20 mouse cellular contexts compared by ENCODE assay signal in genomic region chr3:66564268-66565245, GRCm38 (mm10).
DNase-seq lines count a peak whose midpoint lies in the region; ATAC-seq lines count a peak whose summit lies in the region.
"Had no signal": no experiment of that assay in that cellular context is flagged by ENCODE, and none has a peak within 500 bp of the region (broad histone marks: within the 10 kb centered on the region; RNA-seq: fewer than 3 reads in every experiment).

No protein-coding gene starts in this region.

- no peaks in the 10 kb centered on the region for H3K36me3 ChIP-seq in hindbrain, embryonic 16.5 days (ENCODE audit: control insufficient read depth, insufficient read depth, low read length)
- no peaks in the 10 kb centered on the region for H3K36me3 ChIP-seq in hindbrain, embryonic 10.5 days
- H3K36me3 ChIP-seq in neural tube, embryonic 13.5 days = no peaks in the 10 kb centered on the region
- H3K36me3 ChIP-seq: G1E; hindbrain, embryonic 15.5 days had no signal

- H3K9me3 ChIP-seq in hindbrain, embryonic 16.5 days (ENCODE audit: control insufficient read depth, low read length) = no peaks in the 10 kb centered on the region
- 0 out of 2 replicates have a peak, but pooled peaks cover 6% of the 10 kb centered on the region for H3K9me3 ChIP-seq in hindbrain, embryonic 10.5 days
- H3K9me3 ChIP-seq in neural tube, embryonic 13.5 days = no peaks in the 10 kb centered on the region
- H3K9me3 ChIP-seq: G1E; hindbrain, embryonic 15.5 days had no signal

- H3K27me3 ChIP-seq in hindbrain, embryonic 16.5 days (replicated peaks; ENCODE audit: control insufficient read depth, insufficient read depth, low read length) = no peaks in the 10 kb centered on the region
- no peaks in the 10 kb centered on the region for H3K27me3 ChIP-seq in hindbrain, embryonic 10.5 days (ENCODE audit: insufficient read depth, poor library complexity, severe bottlenecking)
- H3K27me3 ChIP-seq in neural tube, embryonic 13.5 days = no peaks in the 10 kb centered on the region
- H3K27me3 ChIP-seq: hindbrain, embryonic 15.5 days had no signal

- ATAC-seq in hindbrain, embryonic 16.5 days = peak; percentile 54
- peak; percentile 80 for ATAC-seq in neural tube, embryonic 13.5 days (ENCODE audit: low read depth)
- ATAC-seq in megakaryocyte progenitor cell, adult 5-6 weeks (replicated peaks; ENCODE audit: poor library complexity) = peak; percentile 38
- ATAC-seq: intestine, embryonic 16.5 days had no signal

- no peak overlapping the region for H3K4me3 ChIP-seq in hindbrain, embryonic 16.5 days (ENCODE audit: low read length)
- no peak overlapping the region for H3K4me3 ChIP-seq in hindbrain, embryonic 10.5 days
- H3K4me3 ChIP-seq in neural tube, embryonic 13.5 days = no peak overlapping the region
- H3K4me3 ChIP-seq: heart, adult 2 months; hindbrain, embryonic 15.5 days had no signal

- no peak for DNase-seq in hindbrain, embryonic 10.5 days (ENCODE audit: low spot score)
- DNase-seq in neural tube, embryonic 10.5 days (ENCODE audit: extremely low spot score, low spot score) = no peak
- no peak for DNase-seq in ovary, postnatal 14 days (ENCODE audit: low spot score)
- no peak for DNase-seq in adrenal gland, postnatal 36 days
- DNase-seq: cerebellum, adult 9-11 months; embryo, embryonic 11 days; gastrocnemius, postnatal 25 days; heart, adult 2 months; heart, postnatal 36 days; layer of hippocampus, postnatal 36 days; lung, adult 18-20 months; lung, postnatal 4 days; right cerebral cortex, postnatal 25 days; thymus, postnatal 36 days had no signal

- no peak overlapping the region for H3K27ac ChIP-seq in hindbrain, embryonic 16.5 days (ENCODE audit: low read depth, low read length)
- H3K27ac ChIP-seq in hindbrain, embryonic 10.5 days = no peak overlapping the region
- H3K27ac ChIP-seq in neural tube, embryonic 13.5 days (replicated peaks) = peak overlapping the region; percentile 50; the same call in 1 of the 2 replicates
- H3K27ac ChIP-seq: heart, adult 2 months; hindbrain, embryonic 15.5 days had no signal

- H3K4me2 ChIP-seq in hindbrain, embryonic 16.5 days (ENCODE audit: low read length) = no peak overlapping the region
- no peak overlapping the region for H3K4me2 ChIP-seq in neural tube, embryonic 13.5 days
- H3K4me2 ChIP-seq: hindbrain, embryonic 15.5 days had no signal

- 75% methylated on average over 7 of the region's 7 CpGs for WGBS in hindbrain, embryonic 16.5 days
- 85% methylated on average over 7 of the region's 7 CpGs for WGBS in hindbrain, embryonic 10.5 days
- 77% methylated on average over 7 of the region's 7 CpGs for WGBS in neural tube, embryonic 13.5 days

- H3K4me1 ChIP-seq in hindbrain, embryonic 16.5 days (ENCODE audit: control insufficient read depth, insufficient read depth, low read depth, low read length) = no peaks in the 10 kb centered on the region
- H3K4me1 ChIP-seq in hindbrain, embryonic 10.5 days (replicated peaks) = no peaks in the 10 kb centered on the region
- H3K4me1 ChIP-seq in neural tube, embryonic 13.5 days (replicated peaks) = no peaks in the 10 kb centered on the region; the same call in 1 of the 2 replicates
- H3K4me1 ChIP-seq: hindbrain, embryonic 15.5 days had no signal

- no peak overlapping the region for H3K9ac ChIP-seq in hindbrain, embryonic 16.5 days (ENCODE audit: low read depth, low read length)
- H3K9ac ChIP-seq in neural tube, embryonic 13.5 days = no peak overlapping the region
- H3K9ac ChIP-seq: hindbrain, embryonic 15.5 days had no signal
